ENCODE assay signal across 8 mouse cellular contexts in the genomic region with DNA sequence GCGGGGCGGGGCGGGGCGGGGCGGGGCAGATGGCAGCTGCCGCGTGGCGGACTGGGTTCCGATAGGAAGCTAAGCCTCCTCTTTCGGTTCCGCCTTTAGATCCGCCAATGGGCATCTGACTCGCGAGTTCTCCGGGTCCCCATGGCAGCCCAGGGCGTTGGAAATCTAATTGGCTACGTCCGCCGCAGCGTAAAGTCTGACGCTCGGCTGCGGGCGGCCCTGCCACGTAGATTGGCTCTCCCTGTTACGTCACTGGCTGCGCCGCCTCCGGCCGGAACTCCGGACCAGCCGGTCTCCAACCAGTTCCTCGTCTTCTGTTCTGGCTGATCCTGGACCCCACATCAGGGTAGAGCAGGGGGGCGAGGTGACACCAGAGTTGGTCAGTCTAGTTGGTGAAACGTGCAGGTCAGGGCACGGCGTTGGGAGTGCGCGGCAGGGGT. TPM values are rescaled to one million over a fixed set of nuclear protein-coding genes. Genes with fewer than 3 reads are reported as not detected.
DNase-seq lines count a peak whose midpoint lies in the region; ATAC-seq and TF ChIP-seq lines count a peak whose summit lies in the region.

A gene (plus strand): TSS at position 227 of the 440 bp plus-strand sequence.

- peaks cover 39% of the 10 kb centered on the region for H3K4me1 ChIP-seq in hindbrain, embryonic 10.5 days (replicated peaks)
- H3K4me1 ChIP-seq in lung, postnatal 0 days (ENCODE audit: insufficient read depth, low read depth, low read length): peaks cover 7% of the 10 kb centered on the region; the same call in 1 of the 2 replicates

- H3K27me3 ChIP-seq in hindbrain, embryonic 10.5 days (ENCODE audit: insufficient read depth, poor library complexity, severe bottlenecking): no peaks in the 10 kb centered on the region
- H3K27me3 ChIP-seq in lung, postnatal 0 days (replicated peaks; ENCODE audit: insufficient read depth, low read length): no peaks in the 10 kb centered on the region

- H3K4me3 ChIP-seq in hindbrain, embryonic 10.5 days: peak within 1 kb of the TSS; percentile 75
- peak within 1 kb of the TSS; percentile 65 for H3K4me3 ChIP-seq in lung, postnatal 0 days (ENCODE audit: low read depth, low read length)

- TF ChIP-seq EP300 in lung, postnatal 0 days (IDR thresholded peaks at IDR 0.05): no peak

- H3K36me3 ChIP-seq in hindbrain, embryonic 10.5 days: peaks cover 69% of the 10 kb centered on the region
- H3K36me3 ChIP-seq in lung, postnatal 0 days (ENCODE audit: insufficient read depth, low read length): peaks cover 14% of the 10 kb centered on the region

- peak within 1 kb of the TSS; percentile 76 for H3K9ac ChIP-seq in lung, postnatal 0 days (replicated peaks; ENCODE audit: low read depth)

- peak; percentile 97 for DNase-seq in MN1 (ENCODE audit: low spot score)
- peak; percentile 94 for DNase-seq in cerebellum, adult 9-10 months
- peak; percentile 97 for DNase-seq in hindbrain, embryonic 10.5 days (ENCODE audit: low spot score)
- peak; percentile 98 for DNase-seq in layer of hippocampus, adult 9-11 months
- peak; percentile 100 for DNase-seq in lung, postnatal 0 days (ENCODE audit: low spot score)
- DNase-seq in ovary, postnatal 14 days (ENCODE audit: low spot score): peak; percentile 91
- peak; percentile 93 for DNase-seq in thymus, postnatal 14 days

- peak within 1 kb of the TSS; percentile 90 for H3K4me2 ChIP-seq in lung, postnatal 0 days (replicated peaks; ENCODE audit: low read depth, low read length)

- no peaks in the 10 kb centered on the region for H3K9me3 ChIP-seq in hindbrain, embryonic 10.5 days
- H3K9me3 ChIP-seq in lung, postnatal 0 days (ENCODE audit: low read length): no peaks in the 10 kb centered on the region

- WGBS in hindbrain, embryonic 10.5 days: under 1% methylated on average over 39 of the region's 39 CpGs
- 3% methylated on average over 28 of the region's 39 CpGs for WGBS in lung, postnatal 0 days

- peak; percentile 85 for ATAC-seq in frontal cortex, adult (ENCODE audit: low TSS enrichment)
- ATAC-seq in lung, postnatal 0 days: peak; percentile 96

- no peak for TF ChIP-seq CTCF in lung, postnatal 0 days (IDR thresholded peaks at IDR 0.05)

- H3K27ac ChIP-seq in hindbrain, embryonic 10.5 days: peak within 1 kb of the TSS; percentile 86
- H3K27ac ChIP-seq in lung, postnatal 0 days (ENCODE audit: low read length): peak within 1 kb of the TSS; percentile 79

RNA-seq across cellular contexts. Expression of the gene that starts here (rescaled TPM):
- 24.9 and 30.7 TPM in 2 replicates for polyA plus RNA-seq in hindbrain, embryonic 10.5 days (2016; fragmentation: Nextera tagmentation; extraction: Ambion mirVana)
- polyA plus RNA-seq in lung, postnatal 0 days (2015; fragmentation: Nextera tagmentation; extraction: Ambion mirVana): 25.5 and 26.5 TPM in 2 replicates

Comparison
In these comparisons a context has a peak if more than half of its experiments do, and no peak if none do; other contexts are left out.
1. Peak in every context shown above with its lines: DNase-seq, ATAC-seq, H3K4me3 ChIP-seq and H3K27ac ChIP-seq.